Mouse (Mus musculus): Measurements from ENCODE around the gene Syngr1.

Syngr1 gene

GRCm38 (mm10) chr15:80143760-80144159 lies 52.6 kb downstream of the Syngr1 start:
- in situ Hi-C loops (cut with MseI, MboI): no loop called here

- in situ Hi-C loops (cut with MseI, MboI): no loop called here
Measured at GRCm38 (mm10) chr15:80145397-80145796, 54.3 kb downstream of the Syngr1 start.

DNA sequence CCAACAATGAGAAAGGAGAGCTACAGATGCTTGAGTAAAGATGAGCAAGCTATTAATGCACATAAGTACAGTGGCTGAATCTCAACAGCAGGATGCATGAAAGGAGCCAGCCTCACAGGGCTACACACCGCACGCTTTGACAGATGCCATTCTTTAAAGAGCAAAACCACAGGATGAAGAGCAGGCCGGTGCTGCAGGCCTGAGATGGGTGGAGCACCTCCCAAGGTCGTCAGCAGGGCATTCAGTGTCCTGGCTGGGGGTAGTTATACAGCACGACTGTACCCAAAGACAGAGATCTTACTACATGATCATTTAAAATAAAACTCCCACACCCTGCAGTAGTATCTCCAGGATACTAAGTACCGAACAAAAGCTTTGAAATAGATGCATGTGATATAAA lies 55.0 kb downstream of the Syngr1 start:
- in situ Hi-C loops (cut with MseI, MboI): no loop called here

DNA sequence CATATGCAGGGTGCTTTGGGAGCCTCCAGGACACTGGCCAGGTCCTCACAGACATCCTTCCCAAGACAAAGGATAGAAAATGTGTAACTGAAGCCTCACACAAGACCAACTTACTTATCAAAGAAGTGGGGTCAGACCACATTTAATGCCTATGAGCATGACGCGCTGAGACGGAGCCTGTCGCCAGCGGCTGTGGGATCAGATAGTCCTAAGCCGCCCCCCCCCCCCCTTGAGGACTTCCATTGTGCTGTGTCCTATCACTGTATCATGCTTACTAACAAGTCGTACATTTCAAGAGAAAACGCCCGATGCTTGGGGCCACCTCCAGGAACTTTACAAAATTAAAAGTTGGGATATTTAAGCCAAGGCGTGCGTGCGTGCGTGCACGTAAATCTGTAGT lies 56.0 kb downstream of the Syngr1 start:
- in situ Hi-C loops (cut with MseI, MboI): no loop called here

DNA sequence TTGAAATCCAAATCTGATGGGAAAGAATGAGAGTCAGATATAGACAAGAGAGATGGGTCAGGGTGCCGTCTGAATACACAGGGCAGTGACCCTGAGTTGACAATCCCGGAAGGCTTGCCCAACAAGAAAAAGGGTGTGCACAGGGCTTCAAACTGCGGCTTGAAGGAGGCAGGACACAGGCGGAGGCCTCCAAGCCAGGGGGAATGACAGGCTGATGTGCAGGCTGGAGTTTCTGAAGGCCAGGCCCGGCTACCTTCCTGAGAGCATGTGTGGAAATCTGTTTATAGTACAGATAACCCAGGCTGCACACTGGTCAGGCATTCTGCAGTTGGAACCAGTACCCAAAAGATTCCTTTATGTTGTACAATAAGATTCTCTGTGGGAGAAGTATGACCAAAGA lies 56.4 kb downstream of the Syngr1 start:
- in situ Hi-C loops (cut with MseI, MboI): no loop called here

DNA sequence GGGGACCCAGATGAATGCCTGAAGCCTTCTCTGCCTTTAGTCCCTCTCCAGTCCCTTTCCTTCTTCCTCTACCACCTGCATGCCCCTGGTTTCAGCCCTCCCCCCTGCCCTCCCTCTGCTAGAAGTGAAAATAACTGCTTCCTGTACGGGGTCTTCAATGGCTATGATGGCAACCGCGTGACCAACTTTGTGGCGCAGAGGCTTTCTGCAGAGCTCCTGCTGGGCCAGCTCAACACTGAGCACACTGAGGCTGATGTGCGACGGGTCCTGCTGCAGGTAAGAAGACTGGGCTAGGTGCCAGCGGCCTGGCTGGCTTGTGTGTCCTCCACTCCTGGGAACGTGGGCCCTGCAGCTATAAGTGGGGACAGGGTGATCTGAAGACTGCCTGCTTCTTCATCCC lies 57.4 kb downstream of the Syngr1 start:
- in situ Hi-C loops (cut with MseI, MboI): no loop called here

DNA sequence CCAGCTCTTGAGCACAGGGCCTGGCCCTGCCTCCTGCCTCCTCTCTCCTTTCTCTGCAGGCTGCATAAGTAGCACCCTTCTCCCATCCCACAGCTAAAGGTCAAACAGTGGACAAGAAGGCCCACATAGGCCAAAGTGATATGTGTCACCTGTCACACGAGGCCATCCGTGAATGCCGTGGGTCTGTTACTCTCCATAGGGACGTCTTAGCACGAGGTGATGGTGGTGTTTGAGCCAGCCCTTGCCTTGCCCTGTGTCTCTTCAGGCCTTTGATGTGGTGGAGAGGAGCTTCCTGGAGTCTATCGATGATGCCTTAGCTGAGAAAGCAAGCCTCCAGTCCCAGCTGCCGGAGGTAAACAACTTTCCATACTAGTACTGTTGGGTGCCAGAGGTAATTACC lies 58.4 kb downstream of the Syngr1 start:
- in situ Hi-C loops (cut with MseI, MboI): no loop called here

DNA sequence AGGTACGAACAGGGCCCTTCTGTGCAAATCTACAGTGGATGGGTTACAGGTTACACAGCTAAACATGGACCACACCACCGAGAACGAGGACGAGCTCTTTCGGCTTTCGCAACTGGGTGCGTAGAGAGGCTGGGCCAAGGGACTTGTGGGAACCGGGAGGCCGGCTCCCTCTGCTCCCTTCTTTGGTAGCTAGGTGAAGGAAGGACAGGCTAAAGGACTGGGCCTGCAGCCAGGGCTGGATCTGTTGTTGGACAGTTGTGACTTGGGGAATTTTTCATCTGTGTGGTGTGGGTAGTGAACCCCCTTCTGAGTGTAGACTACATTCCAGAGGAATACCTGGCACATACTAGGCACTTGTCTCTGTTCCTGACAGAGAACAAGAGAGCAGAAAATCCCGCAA lies 61.5 kb downstream of the Syngr1 start:
- in situ Hi-C loops (cut with MseI, MboI): no loop called here

DNA sequence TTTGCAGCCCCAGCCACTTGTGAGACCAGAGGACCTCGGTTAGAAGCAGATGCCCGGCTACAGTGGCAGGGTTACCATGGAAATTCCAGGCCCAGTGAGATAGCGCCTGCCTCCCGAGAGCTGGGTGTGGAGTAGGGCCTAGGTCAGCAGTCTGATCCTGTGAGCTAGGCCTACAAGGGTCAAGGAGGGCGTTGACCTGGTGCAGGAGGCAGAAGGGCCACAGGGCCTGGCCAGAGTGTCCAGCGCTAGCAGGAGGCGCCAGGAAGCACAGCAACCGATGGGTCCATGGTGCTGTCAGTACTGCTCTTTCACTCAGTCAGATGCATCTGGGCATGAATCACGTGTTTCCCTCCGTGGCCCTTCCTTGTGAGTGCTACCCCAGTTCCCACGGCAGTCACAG lies 62.6 kb downstream of the Syngr1 start:
- in situ Hi-C loops (cut with MseI, MboI): no loop called here

GRCm38 (mm10) chr15:80155707-80156106 lies 64.6 kb downstream of the Syngr1 start:
- in situ Hi-C loops (cut with MseI, MboI): no loop called here

- in situ Hi-C loops (cut with MseI, MboI): no loop called here
Measured at GRCm38 (mm10) chr15:80157197-80157943, 66.2 kb downstream of the Syngr1 start.

- in situ Hi-C loops (cut with MseI, MboI): no loop called here
Measured at GRCm38 (mm10) chr15:80158001-80158706, 67.0 kb downstream of the Syngr1 start.

DNA sequence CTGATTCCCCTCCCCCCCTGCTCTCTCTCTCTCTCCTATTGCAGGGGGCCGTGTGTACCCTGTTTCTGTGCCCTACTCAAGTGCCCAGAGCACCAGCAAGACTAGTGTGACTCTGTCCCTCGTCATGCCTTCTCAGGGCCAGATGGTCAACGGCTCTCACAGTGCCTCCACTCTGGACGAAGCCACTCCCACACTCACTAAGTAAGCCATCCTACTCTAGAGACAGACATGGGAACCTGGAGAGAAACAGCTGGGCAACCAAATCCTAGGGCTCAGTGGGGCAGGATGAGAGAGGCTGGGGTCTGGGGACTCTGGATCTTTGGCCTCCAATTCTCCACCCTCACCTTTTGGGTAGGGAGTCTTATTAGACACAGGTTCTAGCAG lies 67.6 kb downstream of the Syngr1 start:
- in situ Hi-C loops (cut with MseI, MboI): no loop called here

- in situ Hi-C loops (cut with MseI, MboI): no loop called here
Measured at GRCm38 (mm10) chr15:80159286-80159901, 68.3 kb downstream of the Syngr1 start.

DNA sequence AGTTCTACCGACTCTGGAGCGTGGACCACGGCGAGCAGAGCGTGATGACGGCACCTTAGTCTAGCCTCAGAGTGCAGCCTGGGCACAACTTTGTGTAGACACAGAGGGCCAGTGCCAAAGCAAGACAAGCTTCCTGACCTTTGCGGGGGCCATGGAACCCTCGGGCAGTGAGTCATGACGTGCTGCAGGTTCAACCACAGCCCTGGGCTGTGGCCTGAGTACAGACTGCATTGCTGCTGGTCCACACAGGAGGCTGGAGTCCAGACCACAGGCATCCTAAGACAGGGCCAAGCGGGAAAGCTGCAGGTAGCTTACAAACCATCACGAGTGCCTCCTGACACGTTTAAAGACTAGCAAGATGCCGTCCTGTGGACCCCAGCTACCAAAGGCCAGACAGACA lies 69.1 kb downstream of the Syngr1 start:
- in situ Hi-C loops (cut with MseI, MboI): no loop called here

DNA sequence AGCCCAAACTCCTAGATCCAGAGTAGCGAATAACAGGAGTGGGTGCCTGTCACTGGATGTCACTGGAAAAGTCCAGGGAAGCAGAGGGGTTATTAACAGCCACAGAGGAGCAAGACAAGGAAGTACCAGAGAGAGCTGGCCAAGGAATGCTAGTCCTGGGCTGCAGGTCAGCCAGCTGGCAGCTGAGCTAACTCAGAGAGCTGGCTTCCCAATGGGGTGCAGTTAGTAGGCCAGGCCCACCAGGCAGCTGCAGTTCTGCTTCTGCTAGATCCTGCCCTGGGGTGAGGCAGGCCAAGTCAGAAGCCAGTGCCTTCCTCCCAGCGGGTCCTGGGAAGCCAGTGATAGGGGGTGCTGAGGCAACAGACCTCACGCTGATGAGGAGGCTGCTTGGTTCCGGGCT lies 69.6 kb downstream of the Syngr1 start:
- in situ Hi-C loops (cut with MseI, MboI): no loop called here

GRCm38 (mm10) chr15:80161199-80161598 lies 70.1 kb downstream of the Syngr1 start:
- in situ Hi-C loops (cut with MseI, MboI): no loop called here

- in situ Hi-C loops (cut with MseI, MboI): no loop called here
Measured at GRCm38 (mm10) chr15:80162401-80162964, 71.3 kb downstream of the Syngr1 start.

GRCm38 (mm10) chr15:80163274-80163673 lies 72.1 kb downstream of the Syngr1 start:
- in situ Hi-C loops (cut with MseI, MboI): no loop called here

- in situ Hi-C loops (cut with MseI, MboI): no loop called here
Measured at GRCm38 (mm10) chr15:80163716-80164115, 72.6 kb downstream of the Syngr1 start.

DNA sequence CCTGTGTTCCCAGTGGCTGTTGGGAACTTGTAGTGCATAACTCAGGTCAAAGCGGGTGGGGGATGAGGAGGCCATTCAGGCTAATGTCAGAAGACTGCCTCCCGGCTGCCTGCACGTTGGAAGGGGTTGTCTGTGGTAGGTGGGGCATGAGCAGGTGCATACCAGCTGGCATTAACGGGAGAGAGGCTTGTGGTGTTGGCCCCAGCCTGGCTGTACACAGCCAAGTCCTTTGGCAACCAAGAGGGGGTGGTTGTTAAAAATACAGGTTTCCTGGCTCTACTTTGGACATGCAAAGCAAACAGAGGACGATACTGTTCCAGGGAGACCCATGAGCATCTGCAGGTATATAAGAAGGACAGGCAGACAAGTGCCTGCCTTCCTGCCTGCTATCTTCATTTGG lies 74.3 kb downstream of the Syngr1 start:
- in situ Hi-C loops (cut with MseI, MboI): no loop called here
